Mouse (Mus musculus): ENCODE data around the gene Hemgn.

Gene Hemgn

DNA sequence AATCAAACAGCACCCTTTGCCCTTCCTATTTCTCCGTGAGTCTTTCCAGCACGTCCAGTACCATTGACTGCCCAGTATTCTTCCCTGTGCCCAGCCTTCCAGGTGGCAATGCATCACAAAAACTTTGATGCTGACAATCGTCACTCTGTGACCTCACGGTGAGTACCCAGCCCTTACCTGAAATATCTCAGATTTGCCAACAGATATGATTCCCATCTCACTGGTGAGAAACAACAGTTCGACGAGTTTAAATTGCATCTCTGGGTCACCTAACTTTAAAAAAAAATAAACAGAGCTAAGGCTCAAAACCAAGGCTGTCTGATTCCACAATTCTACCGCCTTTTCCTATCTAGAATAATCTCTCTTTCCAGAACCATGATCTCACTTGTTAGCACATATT lies at the start of gene Hemgn:
Gene Hemgn (minus strand): TSS at position 101 of the 400 bp plus-strand sequence.
- no peak for DNase-seq (ENCODE audit: low spot score)

GRCm38 (mm10) chr4:46458411-46458810 lies 45.1 kb upstream of the Hemgn start:
- no peak for DNase-seq (ENCODE audit: low spot score)

DNA sequence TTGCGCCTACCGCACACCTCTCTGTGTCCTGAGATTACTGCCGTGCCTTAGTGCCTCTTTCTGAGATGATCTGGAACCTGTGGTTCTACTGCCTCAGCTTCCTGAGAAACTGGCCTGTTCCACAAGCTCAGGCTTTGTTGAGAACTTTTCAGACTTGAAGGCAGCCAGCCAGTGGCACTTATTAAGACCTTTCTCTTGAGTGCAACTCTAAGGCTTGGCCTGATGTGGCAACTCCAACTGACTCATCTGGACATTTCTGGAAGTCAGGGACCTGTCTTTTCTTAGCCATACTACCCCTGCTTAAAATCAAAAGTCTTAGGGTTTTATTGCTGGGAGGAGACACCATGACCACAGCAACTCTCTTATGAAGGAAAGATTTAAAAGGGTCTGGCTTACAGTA lies 43.9 kb upstream of the Hemgn start:
- DNase-seq (ENCODE audit: low spot score), result no peak

DNA sequence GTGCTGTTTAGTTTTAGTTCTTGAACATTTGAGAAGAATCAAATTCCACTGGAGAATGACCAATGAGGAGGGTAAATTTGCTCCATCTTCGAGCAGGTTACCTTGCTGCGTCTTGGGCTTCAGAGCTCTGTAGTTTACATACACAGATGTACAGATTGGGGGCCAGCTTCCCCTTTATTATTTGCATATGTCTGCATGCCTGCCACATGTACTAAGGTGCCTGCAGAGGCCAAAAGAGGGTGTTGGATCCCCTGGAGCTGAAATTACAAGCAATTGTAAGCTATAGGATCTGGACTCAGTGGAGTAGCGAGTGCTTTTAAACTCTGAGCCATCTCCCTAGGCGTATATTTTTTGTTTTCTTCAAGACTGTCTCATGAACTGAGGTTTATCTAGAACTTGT lies 43.5 kb upstream of the Hemgn start:
- no peak for DNase-seq (ENCODE audit: low spot score)

- DNase-seq (ENCODE audit: low spot score), result no peak
Observed at GRCm38 (mm10) chr4:46454097-46454864, 41.0 kb upstream of the Hemgn start.

GRCm38 (mm10) chr4:46452855-46453719 lies 39.8 kb upstream of the Hemgn start:
- DNase-seq (ENCODE audit: low spot score), result no peak

DNA sequence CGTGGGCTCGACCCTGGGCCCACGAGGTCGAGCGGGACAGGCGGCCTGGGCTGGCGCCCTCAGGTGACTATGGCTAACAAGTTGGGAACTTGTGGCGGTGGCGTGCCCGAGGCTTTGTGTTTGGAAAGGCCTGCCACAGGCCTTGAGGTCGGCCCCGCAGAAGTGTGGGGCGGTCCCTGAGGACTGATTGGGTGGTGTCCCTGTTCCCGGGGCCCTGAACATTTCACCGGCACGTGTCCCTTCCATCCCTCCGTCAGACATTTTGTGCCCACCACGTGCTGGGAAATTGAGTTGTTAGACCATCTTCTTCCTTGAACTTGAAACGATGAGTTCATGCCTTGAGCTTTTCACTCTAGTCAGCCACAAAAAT lies 39.2 kb upstream of the Hemgn start:
- DNase-seq (ENCODE audit: low spot score), result peak; percentile 54

DNA sequence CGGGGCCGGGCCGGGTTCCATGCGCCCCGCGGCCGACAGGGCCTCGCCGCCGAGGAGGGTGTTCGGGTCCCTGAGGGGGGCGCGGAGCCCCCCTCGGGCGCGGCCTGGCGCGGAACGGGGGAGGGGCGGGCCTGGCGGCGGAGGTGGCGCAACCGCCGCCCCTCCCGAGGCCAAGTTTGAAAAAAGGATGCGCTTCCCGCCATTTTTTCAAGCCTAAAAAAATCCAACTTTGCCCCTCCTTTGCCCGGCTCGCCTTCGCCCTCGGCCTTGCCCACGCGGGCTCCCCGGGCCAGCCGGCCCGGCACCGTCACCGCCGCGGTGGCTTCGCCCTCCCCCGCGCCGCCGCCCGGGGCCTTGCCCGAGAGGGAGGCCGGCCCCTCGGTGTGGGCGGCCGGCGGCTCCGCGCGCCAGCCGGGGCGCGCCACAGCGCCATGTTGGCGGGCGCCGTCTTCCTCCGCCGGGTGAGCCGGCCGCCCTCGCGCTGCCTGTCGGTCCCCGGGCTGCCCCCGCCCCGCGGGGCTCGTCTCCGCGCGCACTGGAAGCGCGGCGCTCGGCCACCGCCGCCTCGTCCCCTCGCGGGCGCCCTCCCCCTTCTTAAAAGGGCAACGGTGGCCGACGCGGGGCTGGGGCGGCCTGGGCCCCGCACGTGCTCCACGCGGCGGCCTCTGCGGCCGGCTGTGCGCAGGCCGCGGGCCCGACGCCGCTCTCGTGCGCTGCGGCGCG lies 38.6 kb upstream of the Hemgn start:
- DNase-seq (ENCODE audit: low spot score), result peak; percentile 64

- DNase-seq (ENCODE audit: low spot score), result peak; percentile 71
Observed at GRCm38 (mm10) chr4:46451240-46451757, 38.0 kb upstream of the Hemgn start.

DNA sequence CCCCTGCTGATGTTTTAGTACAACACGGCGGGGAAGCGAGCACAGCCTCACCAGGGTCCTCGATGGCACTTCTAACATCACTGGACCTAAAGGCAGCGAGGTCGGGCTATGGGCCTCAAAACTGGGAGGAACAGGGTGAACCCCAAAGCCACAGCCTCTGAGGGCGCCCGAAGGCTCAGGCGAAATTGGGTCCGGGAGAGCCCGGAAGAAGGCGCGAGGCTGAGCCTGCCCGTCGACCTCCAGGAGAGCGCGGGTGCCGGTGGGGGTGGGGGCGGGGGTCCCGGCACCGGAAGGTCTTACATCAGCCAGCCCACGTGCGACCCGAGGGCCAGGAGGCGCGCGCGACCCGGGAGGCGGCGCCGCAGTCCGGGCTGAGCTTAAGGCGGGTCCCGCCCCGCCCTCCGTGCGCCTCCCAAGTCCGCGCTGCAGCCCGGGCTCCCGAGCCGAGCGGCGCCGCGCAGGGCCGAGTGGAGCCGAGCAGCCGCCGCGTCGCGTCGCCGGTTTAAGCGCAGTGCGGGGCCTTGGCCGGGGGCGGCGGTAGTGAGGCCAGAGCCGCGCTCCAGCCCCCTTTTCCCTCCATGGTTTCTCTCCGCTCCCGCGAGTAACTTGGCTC lies 37.3 kb upstream of the Hemgn start, which contains the start of gene Anp32b:
Gene Anp32b (plus strand): TSS at position 384 of the 613 bp plus-strand sequence.
- DNase-seq (ENCODE audit: low spot score), result peak; percentile 94

DNA sequence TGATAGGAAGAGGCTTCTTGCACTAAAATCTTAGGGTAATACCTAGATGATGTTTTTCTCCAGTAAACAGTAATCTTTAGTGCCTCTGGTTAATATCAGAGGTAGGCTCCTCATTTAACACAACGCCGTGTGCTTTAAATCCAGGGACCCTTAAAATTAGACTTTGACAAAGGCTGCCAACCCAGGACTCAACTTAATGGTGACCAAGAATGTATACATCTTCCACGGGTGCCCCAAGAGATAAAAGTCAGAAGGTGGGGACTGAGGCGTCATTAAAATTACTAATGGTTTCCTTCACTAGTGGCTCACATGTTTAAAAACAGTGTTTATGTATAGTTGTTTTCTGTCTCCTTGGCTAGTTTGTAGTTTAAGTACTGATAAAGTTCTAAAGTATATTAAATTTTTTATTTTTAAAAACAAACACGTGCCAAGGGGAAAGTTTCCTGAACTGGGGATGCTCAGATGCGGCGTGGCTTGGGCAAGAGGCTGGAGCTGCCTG lies 36.8 kb upstream of the Hemgn start:
- DNase-seq (ENCODE audit: low spot score), result no peak

DNA sequence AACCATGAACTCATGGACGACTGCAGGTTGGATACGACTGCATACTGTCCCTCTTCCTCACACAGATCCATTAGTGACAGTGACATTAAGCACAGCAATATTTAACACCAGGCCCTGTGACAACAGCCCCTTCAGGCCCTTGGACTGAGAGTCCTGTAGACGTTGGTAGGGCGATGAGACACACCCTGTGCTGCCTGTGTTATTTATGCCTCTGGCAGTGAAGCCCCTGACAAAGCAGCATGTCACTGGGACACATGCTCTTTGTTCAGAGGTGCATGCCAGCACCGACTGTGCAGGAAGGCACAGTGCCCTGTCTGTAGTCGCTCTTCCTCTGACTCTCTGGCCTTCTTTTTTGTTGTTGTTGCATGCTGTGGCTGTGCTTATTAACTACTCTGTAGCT lies 35.6 kb upstream of the Hemgn start:
- DNase-seq (ENCODE audit: low spot score), result no peak

GRCm38 (mm10) chr4:46447461-46447860 lies 34.2 kb upstream of the Hemgn start:
- no peak for DNase-seq (ENCODE audit: low spot score)

GRCm38 (mm10) chr4:46445237-46445945 lies 32.1 kb upstream of the Hemgn start:
- no peak for DNase-seq (ENCODE audit: low spot score)

DNA sequence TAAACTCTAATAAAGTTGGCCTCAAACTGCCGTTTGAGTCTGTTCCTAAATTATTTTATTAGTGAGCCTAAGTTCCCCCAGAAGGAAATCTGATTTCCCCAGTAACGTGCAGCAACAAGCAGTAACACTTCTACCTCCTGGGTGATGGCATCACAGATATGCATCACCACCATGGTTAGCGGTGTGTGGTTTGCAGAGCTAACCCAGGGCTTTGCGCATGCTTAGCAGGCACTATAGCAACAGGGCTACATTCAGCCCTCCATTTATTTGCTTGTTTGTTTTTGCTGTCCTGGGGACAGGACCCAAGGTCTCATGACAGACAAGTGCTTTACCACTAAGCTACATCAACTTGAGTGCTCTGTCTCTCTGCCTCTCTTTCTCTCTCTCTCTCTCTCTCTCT lies 29.2 kb upstream of the Hemgn start:
- DNase-seq (ENCODE audit: low spot score), result no peak

- no peak for DNase-seq (ENCODE audit: low spot score)
Observed at GRCm38 (mm10) chr4:46432339-46433036, 19.2 kb upstream of the Hemgn start.

GRCm38 (mm10) chr4:46428903-46429499 lies 15.7 kb upstream of the Hemgn start:
- DNase-seq (ENCODE audit: low spot score), result no peak

- no peak for DNase-seq (ENCODE audit: low spot score)
Observed at GRCm38 (mm10) chr4:46422625-46423024, 9.3 kb upstream of the Hemgn start.

GRCm38 (mm10) chr4:46418851-46419250 lies 5.5 kb upstream of the Hemgn start:
- DNase-seq (ENCODE audit: low spot score), result no peak

DNA sequence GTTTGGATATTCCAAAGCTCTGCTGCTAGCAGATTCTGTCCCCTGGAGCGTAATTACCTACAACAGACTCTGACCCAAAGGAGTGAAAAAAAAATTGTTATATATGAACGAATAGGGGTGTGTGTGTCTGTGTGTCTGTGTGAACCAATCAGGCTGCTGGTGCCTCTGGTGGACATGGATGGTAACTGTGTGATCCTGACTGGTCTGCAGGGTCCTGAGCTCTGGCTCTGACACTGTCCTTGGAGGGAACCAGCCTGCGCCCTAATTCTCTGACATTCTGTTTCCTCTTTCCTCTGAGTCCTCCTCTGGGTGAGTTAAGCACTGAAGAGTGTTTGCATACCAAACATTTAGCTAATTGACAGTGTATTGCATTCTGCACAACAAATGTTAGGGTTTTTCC lies 4.2 kb upstream of the Hemgn start:
- no peak for DNase-seq (ENCODE audit: low spot score)
